Mouse (Mus musculus) ZHBTc4 (cell line): ENCODE results near the gene Cxcl10.

Experiments used
- DNase-seq: peaks from one replicate; pipeline ENCODE4 v3.0.0-alpha.2; 2011; ENCODE audit warnings: low read depth, low spot score

Gene Cxcl10

GRCm38 (mm10) chr5:92348794-92349413 is at the start of gene Cxcl10:
Gene Cxcl10, minus strand, starts transcription at chr5:92348889.
- DNase-seq = peak; percentile 46

GRCm38 (mm10) chr5:92398153-92398552 is 49.5 kb upstream of the Cxcl10 start:
- DNase-seq = peak; percentile 90

GRCm38 (mm10) chr5:92396476-92396875 is 47.8 kb upstream of the Cxcl10 start:
- DNase-seq = no peak

- no peak for DNase-seq
These were observed 47.1 kb upstream of the Cxcl10 start for GRCm38 (mm10) chr5:92395764-92396163.

DNA sequence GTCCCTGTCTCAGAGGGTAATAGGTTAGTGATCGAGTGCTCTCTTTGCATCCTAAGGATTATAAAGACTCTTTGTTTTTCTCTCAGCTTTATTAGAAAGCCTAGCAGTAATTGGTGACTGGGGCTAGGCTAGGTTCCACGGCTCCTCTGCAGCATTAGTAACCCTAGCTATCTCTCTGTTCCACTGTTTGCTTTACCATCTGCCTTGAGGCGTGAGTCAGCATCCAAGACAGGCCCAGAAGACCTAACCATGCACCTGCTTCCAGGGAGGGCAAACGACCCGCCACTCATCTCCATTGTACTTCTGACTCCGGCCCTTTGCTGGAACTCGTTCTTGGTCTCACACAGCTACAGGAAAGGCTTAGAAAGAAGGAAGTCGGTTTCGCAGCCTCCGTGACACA is 45.2 kb upstream of the Cxcl10 start:
- DNase-seq = no peak

DNA sequence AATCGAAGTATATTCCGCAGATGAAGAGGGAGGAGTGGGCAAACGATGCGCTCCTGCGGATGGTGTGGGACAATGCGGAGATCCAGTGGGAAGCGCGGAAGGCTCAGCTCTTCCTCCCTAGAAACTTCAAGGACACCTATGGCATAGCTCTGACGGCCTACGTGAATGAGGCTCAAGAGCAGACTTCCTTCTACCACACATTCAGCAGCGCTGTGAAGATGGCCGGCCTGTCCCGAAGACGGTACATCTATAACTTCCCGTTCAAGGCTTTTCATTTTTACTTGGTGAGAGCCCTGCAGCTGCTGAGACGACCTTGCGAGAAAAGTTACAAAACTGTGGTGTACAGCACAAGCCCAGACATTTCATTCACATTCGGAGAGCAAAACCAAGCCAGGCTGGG is 43.9 kb upstream of the Cxcl10 start:
- peak; percentile 30 for DNase-seq

DNA sequence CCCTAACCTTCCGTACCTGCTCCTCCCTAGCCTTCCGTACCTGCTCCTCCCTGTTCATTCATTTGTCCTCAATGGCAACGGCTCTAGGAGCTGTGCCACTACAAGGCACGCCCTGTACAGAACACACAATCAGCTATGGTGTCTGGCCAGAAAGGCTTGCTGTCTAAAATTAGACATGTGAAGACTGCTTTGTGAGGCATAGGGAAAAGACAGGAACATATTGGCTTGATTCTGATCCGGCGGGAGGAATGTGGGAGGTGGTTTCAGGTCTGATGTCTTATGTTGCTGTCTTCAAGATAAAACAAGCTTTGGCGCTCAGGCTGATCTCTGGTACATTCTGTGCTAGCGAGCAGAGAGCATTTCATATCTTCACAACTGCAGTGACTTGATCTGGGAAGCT is 41.9 kb upstream of the Cxcl10 start:
- no peak for DNase-seq

- DNase-seq = no peak
These were observed 41.3 kb upstream of the Cxcl10 start for GRCm38 (mm10) chr5:92389977-92390376.

- no peak for DNase-seq
These were observed 38.7 kb upstream of the Cxcl10 start for GRCm38 (mm10) chr5:92387433-92387832.

DNA sequence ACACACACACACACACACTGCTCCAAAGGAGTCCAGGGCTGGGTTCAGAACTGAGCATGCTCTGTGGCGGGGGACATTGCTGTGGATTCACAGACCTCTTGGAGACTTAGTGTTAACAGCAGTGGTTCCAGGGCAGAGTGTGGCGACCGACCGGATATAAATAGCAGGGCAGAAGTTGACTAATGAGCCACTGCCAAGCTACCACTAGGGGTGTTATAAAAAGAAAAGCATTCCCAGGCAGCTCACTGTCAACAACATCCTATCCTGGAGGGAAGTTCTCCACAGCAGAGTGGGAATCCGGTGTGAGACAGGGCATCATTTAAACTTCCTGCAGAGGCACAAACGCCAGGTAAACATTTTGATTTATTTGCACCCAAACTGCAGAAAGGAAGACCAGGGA is 38.0 kb upstream of the Cxcl10 start:
- DNase-seq = peak; percentile 50

DNA sequence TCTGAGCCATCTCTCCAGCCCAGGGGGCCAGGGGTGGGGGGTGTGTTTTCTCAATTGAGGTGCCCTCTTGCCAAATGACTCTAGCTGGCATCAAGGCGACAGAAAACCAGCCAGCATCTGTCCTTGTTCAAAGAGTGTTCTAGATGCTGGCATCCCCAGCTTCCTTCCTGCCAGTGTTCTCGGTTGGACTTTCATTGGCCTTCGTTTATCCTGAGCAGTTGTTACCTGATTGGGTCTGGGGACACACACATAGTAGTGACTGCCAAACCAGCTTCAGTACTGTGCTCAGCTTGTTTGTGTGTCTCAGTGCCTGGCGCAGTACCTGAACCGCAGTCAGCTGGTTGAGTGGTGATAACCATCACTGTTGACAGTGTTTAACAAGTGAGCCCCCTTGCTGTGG is 37.4 kb upstream of the Cxcl10 start:
- no peak for DNase-seq

- peak; percentile 61 for DNase-seq
These were observed 36.2 kb upstream of the Cxcl10 start for GRCm38 (mm10) chr5:92384855-92385254.

DNA sequence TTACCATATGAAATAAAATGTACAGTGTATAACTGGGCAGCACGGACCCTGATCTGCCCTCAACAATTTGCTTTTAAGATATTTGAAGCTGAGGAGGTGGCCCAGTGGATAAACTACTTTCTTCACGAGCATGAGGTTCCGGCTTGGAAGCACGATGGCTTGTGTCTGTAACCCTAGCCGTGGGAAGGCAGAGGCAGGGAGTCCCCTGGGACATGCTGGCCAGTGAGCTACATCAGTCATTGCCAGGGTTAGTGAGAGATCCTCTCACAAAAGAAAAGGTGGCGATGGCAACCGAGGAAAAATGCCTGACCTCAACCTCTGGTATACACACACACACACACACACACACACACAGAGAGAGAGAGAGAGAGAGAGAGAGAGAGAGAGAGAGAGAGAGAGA is 35.1 kb upstream of the Cxcl10 start:
- DNase-seq = no peak

DNA sequence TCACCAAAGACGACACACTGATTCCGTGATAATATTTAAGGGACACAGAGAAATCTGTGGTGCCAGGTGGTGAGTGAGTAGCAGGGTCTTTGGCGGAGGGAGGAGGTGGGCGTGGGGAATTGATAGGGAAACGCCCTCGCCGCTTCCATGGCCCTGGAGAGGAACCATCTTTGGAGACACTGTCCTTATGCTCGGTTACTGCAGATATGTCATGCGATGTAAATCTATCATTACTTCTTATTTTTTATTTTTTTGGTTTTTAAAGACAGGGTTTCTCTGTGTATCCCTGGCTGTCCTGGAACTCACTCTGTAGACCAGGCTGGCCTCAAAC is 33.6 kb upstream of the Cxcl10 start:
- DNase-seq = no peak

GRCm38 (mm10) chr5:92381550-92382348 is 33.1 kb upstream of the Cxcl10 start:
- peak; percentile 84 for DNase-seq

DNA sequence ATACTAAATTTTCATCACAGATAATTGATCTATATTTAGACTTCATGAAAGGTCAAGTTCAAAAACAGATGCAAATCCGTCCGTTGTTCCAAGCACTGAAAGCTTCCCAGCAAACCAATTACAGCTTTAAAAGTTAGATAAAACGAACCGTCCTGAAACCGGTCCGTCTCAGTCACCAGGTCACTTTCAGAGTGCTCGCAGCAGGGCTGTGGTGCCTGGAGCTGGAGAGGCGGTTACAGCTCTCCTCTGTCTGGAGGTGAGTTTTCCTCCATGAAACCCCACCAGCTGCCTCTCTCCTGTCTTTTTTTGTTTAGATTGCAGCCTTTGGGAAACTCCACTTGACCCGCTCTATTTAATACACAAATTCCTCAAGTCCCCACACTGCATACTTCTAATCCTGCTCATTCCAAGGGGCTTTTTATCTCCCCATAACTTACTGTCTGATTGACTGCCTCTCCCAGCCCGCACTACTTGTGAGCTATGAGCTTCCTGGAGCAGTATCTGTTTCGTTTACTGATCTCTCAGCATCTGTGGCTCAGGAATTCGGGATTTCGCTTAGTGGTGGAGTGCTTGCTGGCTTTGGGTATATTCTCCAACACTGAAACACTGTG is 28.2 kb upstream of the Cxcl10 start:
- DNase-seq = no peak

- DNase-seq = peak; percentile 35
These were observed 26.7 kb upstream of the Cxcl10 start for GRCm38 (mm10) chr5:92375368-92375767.

- DNase-seq = no peak
These were observed 26.0 kb upstream of the Cxcl10 start for GRCm38 (mm10) chr5:92374721-92375142.

- DNase-seq = no peak
These were observed 23.9 kb upstream of the Cxcl10 start for GRCm38 (mm10) chr5:92372605-92373004.

DNA sequence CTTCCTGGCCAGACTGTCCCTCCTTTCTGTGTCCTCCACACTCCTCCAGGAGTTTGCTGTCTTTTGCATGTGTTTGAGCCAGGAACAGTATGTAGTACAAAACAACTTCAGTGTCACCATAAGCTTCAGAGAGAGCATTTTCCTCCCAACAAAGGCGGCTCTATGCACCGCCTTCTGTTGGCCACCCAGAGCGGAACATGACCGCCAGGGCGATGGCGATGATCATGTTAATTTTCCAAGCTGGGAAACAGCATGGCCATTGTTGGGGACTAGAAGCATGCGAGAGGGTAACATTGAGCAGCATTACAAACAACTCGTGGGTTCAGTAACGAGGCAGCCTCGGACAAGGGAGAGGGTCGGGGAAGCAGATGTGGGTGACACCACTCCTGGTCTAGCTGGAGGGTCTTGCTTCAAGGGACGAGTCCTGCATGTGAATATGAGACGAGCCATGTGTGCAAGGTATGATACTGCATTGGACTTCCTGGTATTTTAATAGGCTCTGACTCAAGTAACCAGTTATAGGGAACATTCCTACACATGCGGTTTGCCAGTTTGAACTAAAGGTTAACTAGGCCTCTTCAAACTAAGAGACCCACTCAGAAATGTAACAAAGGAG is 22.8 kb upstream of the Cxcl10 start:
- no peak for DNase-seq

DNA sequence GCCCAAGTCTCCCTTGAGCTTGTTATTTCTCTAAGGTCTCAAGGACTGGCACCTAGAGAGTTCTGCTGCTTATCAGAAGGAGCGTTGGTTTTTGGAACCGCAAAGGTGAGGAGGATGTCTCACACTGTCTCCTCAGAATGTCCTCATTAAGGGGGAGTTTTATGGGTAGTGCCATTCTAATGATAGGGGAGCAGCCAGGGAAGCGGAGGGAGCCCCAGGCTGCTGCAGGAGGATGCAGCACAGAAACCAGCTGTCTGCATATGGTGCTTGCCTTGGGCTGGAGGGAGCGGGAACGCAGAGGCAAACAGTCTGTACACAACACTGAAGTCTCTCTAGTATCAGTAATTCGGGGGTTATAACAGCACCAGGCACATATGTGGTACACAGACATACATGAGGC is 22.2 kb upstream of the Cxcl10 start:
- DNase-seq = no peak

DNA sequence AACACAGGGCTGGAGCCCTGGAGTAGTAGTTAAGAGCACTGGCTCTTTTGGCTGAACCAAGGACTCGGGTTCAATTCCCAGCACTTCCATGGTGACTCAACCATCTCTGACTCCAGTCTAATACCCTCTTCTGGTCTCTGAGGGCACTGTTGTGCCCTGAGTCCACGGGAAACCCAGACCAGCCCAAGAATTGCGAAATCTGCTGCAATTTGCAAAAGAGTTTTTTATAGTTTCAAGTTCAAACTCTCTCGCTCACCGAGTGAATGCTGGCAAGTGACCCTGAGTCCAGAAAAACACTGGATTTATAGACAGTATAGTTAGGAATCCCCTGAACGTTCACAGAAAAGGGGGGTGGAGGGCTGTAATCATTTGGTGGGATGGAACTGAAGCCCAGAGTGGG is 21.7 kb upstream of the Cxcl10 start:
- DNase-seq = no peak
